Mouse (Mus musculus): ENCODE data around the gene Dnm3.
A peak's percentile ranks its signal among the peaks of the same experiment; 100 is the strongest.

The Dnm3 gene

DNA sequence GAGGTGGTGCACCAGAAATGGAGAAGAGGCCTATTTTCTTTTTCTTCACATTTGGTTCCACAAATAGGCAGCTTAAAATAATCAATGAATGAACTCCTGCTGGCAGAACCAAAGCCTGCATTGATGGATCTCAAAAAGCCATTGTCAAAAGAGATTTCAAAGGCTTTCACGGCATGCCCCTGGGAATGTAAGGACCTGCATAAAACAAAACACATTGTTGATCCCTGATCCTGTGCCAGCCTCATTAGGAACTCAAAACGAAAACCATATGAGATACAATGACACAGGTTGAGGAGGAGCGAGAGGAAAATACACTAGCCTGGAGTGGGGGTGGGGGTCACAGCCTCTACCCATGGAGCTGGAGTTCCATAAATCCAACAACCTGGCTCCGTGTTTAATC lies 153.4 kb downstream of the Dnm3 start:
- DNase-seq (ENCODE audit: low spot score) = no peak

DNA sequence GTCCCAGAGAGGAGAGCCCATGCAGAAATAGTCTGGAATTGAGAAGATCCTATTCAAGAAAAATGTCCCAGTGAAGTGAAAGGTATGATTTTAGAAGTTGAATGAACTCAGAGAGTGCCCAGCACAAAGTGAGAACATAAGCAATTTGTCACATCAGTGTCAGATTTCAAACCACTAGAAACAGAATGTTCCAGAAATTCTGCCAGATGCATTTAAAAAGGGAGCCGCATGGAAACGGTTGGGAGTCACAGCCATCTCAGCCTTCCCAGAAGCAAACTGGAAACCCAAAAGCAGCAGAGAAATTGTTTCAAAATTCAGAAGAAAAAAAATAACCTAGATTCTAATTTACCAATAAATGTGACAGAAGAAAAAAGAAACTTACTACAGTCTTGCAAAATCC lies 154.7 kb downstream of the Dnm3 start:
- no peak for DNase-seq (ENCODE audit: low spot score)

DNA sequence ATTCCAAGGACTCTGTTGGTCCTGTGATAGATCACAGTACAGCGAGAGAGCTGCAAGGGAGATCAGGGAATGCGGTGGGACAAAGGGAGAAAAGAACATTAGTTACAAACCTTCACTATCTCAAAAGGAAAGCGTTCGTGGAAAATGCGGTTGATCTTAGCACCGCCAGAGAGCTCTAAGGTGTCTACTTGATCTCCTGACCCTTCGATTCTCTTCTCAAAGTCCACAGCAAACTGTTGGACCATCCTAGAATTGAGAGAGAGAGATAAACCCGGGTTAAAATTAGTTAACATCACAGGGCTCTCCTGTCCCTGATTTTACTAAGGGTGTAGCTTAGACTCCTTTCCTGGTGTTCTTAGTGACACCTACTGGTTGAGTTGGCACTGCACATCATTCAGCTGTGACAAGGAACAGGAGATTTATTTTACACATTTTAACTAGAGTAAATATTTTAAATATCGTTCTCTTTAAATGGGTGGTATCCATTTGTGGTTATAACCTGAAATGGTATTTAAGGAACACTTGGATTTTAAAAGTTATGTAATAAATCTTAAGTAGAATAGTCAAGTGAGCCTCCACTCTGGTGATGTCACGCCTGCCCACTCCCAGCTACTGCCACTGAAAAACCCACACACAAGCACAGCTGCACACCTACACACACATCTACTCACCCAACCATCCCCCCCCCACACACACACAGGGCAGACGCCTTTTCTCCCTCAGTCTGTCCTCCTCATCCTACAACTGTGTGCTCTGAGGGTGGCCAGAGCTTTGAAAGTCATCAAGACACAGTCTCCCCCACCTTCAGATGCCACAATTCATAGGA lies 164.2 kb downstream of the Dnm3 start:
- no peak for DNase-seq (ENCODE audit: low spot score)

DNA sequence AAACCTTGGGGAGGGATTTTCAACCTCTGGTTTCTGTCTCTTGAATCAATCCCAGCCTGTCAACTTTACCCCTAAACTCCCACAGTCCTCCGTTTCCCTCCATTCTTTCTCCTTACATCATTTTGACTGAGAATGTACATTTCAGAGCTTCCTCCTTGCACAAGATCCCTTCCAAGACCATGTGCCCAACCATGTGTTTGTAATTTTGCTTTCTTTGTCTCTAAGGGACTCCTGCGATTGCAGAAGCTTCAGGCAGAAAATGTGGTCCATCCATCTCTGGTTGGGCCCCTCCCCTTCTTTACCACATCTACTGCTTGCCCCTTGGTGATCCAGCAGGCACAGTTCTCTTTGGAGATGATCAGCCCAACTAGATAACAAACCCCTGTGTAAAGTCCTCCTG lies 165.2 kb downstream of the Dnm3 start:
- DNase-seq (ENCODE audit: low spot score) = no peak

DNA sequence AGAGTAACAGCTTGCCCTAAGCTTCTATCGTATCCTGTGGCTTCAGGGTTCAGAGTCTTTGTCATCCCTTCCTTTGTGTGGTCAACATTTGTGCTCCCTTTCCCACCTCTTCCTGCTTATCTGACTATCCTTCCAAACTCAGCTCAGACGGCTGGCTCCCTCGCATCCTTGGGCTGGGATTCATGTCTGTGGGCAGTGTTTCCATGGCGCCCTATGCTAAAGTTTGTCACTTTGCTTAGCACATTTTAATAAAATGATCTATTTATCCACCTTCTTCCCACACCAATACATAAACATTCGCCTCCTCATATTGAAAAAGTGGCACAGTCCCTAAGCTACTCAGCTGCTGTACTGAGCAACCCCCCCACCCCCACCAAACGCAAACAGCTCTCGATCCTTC lies 165.7 kb downstream of the Dnm3 start:
- no peak for DNase-seq (ENCODE audit: low spot score)

DNA sequence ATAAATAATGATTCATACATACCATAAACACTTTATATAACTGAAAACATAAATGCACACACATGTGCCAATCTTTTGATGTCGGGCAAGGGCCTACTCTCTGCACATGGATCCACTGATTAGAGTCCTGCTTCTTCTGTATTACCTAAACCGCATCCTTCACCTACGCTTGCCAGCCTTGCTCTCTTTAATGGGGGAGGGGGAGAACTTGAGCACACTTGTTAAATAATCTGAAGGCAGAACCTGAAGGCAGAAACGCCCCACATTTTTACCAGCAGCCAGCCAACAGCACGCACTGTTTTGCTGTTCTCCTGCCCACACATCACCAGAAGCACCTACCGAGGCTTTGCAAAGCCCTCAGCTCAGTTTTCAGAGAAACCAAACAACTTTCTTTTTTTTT lies 172.6 kb downstream of the Dnm3 start:
- DNase-seq (ENCODE audit: low spot score) = no peak

DNA sequence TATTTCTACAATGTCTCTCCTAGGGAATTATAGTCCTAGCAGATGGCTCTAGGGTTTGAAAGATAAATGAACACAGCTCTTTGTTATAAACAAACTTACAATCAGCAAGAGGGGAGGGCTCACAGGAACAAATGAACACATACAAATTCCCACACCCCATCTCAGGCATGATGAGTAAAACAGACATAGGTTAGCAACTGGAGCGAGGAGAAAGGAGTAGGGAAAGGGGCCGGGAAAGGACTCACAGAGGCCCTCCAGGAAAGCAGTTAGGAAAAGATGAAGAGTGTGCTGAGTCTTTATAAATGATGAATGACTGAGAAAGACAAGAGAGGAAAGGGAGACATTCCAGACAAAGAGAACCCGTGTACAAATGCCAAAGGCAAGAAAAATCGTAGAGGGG lies 175.4 kb downstream of the Dnm3 start:
- DNase-seq (ENCODE audit: low spot score) = no peak

DNA sequence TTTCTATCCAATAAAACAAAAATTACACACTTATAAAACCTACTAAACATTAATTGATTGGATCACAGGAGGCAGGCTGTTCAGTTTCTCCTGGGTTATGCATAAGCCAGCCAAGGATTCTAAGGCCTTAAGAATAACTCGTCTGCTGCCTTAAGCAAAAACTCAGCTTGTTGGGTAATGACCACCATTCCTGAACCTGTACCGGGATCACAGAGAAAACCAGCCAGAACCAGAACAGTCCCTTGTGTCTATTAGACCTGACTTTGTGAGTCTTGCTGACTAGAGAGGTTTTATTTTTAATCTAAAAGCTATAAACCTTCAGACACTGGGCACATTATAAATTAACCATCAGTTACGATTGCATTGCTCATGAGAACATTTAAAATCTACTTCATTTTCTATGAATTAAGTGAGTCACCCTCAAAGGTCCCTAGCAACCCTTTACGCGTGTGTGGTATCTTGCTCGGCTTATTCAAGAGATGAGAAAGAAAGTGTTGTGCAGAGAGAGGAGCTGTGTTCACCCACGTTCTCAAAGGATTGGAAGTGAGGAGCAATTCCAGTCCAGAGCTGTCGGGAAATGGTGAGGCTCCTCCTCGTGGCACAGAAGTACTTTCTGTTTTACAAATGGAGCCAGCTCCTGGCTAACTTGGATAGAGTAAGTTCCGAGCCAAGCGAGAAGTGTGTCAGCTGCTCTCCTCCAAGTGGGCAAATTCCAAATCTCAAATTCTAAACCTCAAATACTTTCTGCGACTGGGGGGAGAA lies 178.1 kb downstream of the Dnm3 start:
- DNase-seq (ENCODE audit: low spot score) = no peak

DNA sequence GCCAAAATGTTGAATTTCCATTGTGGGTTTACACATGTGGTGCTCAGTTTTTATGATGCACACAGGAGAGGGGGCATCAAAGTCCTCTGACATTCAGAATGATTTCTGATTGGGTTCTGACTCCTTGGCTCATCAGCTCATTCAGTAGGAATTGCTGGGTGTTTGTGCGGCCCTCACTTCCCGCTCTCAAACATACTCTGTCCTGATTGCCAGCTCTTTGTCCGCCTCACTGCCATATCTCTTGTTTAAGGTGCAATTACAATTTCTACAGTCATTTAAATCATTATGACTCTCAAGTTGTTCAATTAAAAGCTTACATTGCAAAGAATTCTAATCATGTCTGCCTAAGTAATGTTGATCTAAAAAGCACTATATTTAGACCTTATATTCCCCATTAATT lies 179.3 kb downstream of the Dnm3 start:
- no peak for DNase-seq (ENCODE audit: low spot score)

DNA sequence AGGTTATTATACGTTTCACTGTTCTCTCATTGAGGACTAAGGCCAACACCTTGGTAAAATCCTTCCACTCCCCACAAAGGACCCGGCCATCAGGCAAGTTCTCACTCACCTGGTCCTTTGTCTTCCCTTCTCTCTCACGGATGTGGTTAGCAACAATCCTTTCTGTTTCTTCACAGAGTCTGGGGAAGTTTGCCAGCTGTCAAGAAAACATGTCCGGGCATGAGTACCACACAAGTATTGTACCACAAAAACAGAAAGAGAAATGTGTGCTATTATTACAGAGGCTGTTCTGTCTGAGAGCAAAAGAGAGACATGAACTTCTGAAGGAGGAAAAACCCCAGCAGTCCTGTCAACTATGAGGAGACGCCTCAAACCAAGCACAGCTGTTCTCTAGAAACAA lies 182.4 kb downstream of the Dnm3 start:
- DNase-seq (ENCODE audit: low spot score) = peak; percentile 61

DNA sequence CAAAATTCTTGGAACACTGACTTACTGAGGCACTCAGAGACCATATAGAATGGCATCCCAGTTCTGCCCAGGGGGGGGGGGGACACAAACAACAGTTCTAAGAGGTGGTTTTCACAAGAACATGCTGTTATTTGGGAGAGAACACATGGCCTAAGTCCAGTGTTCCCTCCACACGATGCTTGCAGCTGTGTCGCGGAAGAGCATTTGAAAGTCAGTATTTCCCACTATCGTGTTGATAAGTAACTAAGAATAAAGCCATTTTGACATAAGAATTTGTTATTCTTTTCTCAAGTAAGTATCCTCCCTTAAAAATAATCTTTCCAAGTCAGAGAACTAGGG lies 183.3 kb downstream of the Dnm3 start:
- no peak for DNase-seq (ENCODE audit: low spot score)

DNA sequence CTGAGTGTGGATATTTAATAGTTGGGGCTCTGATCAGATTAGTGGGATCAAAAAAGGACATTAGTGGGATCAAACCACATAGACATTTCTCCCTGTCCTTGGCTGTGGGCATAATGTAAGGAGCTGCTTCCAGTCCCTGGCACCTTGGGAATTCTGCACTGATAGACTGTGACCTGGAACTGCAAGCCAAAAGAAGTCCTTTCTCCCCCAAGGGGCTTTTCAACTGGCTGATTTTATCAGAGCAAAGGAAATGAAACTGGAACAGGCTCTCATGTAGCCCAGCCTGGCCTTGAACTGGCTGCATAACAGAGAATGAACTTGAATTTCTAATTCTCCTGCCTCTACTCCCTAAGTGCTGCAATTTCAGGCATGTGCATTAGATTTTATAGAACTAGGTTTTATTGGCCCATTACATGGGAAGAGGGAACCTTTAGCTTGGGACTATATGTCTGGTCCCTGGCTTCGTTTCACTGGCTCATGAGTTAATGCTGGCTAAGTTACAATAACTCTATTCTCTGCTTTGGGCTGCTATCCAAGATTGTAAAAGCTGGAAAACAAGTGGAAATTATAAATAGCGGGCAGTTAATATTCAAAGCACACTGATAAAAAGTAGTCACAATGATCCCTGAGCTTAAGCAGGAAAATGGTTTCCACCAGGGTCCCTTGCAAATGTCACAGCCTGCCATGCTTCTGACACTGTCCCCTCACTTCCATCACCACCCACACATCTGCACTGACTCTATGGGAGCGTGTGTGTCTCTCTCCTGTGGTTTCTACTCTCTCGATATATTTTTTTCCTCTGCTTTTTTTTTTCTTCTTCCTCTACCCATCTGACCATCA lies 183.9 kb downstream of the Dnm3 start:
- no peak for DNase-seq (ENCODE audit: low spot score)

DNA sequence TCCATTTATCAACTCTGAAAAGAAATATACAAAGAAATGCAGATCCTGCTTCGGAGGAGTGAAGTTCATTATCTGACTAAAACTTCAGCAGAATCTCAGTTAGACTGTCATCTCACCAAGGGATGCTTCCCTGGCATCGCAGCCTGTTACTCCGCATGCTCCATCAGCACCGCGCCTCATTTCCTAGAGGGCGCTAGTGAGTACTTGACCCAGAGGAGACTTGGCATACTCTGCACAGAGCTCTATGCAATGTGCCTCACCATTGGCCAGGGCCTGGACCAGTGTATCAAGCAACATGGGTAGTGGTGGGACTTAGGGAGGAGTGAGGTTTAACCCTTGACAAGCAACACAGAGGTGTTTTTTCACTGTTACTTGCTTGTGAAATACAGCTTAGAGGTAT lies 190.9 kb downstream of the Dnm3 start:
- peak; percentile 7 for DNase-seq (ENCODE audit: low spot score)

DNA sequence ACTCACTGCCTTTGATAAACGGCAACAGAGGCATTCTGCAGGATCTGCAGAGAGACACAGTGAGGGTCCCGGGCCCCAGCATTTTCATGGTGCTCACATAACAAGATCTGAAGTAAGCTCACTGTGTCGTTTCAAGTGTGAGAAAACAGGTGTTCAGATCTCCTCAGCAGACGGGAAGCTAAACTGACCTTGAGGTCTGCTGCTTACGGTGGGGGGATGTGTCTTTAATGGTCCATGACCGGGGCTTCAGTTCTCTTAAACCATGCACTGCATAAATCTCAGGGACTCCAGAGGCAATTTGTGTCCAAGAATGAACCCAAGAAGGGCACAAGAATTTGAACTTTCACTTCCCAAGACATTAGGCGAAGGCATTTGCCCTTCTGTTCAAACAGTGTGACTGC lies 195.9 kb downstream of the Dnm3 start:
- no peak for DNase-seq (ENCODE audit: low spot score)

DNA sequence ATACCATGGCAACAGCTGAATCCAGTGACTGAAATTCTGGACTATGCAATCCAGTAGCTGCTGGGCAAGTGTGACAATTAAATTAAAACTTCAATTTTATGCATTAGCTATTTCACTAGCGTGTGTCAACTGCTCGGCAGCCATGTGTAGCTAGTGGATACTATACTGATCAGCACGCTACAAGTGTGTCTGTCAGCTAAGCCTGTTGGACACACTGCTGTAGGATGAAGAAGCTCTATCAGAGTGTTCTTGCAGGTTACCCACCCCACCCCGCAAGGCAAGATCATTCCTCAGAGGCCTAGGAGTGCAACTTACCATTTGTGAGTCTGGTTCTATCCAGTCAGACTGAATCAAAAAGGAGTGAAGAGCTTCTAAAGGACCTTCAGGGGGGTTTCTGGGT lies 197.8 kb downstream of the Dnm3 start:
- no peak for DNase-seq (ENCODE audit: low spot score)

DNA sequence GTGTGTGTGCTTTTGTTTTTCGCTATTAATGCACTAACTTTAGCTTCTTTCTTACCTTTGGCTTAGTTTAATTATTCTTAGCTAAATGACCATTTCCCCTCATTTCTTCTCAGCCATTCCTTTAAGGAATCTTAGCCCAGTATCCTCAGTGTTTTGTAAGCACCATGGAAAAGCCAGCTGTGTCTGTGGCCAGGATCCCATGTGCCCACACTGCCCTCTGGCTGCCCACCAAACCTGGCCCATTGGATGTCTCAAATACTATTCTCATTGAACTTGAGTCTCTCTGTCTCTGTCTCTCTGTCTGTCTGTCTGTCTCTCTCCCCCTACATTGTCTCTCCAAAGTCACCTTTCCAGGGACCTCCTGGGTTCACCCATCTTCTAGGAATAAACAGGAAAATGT lies 201.8 kb downstream of the Dnm3 start:
- DNase-seq (ENCODE audit: low spot score) = no peak

DNA sequence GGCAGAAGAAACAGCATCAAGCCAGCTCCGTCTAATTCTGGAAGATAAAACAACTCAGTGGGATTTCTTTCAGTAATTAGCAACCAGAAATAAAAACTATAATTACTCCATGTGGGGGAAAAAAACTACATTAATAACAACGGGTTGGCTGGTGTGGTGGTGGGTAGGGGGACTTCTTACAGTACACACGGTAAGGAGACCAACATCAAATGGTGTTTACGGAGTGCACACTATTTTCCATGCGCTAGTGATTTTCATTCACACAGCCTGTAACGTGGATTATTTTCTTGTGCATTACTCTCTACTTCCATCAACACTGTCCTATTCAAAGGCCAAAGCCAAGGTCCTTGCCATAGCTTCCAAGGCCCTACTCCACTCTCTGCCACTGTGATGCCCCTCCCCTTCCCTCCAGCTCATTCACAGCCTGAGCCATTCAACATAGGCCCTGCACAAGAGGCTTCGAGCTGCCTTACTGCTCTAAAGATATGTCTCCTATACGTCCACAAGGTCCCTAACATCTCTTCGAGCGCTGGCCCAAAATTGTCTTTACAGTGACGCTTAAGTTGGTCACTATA lies 203.1 kb downstream of the Dnm3 start:
- DNase-seq (ENCODE audit: low spot score) = no peak

DNA sequence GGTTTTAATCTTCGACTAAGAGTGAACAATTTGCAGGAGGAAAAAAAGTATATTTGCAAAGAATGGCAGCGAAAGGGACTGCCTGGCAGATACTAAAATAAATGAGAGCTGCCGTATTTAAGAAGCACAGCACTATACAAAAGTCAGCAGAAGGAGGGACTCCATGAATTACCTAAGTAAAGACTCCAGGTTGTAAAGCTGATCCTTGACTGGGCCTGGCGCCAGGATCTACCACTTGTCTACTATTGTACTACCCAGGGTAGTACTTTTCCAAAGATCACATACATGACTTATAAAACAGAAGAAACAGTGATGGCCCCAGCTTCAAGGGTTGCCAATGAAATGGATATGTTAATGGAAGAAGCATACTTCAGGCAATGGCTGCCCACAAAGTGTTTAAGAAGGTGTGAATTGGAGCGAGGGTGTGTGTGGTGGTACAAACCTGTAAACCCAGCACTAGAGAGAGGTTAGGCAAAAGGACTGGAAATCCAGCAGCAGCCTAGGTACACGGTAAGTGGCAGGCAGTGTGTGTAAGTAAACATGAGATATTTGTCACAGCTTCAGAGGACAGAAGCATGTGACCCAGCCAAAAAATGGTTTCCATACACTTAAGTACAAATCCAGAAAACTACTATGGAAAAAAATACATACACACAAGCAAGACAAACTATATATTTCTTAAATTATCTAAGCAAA lies 220.8 kb downstream of the Dnm3 start:
- no peak for DNase-seq (ENCODE audit: low spot score)

DNA sequence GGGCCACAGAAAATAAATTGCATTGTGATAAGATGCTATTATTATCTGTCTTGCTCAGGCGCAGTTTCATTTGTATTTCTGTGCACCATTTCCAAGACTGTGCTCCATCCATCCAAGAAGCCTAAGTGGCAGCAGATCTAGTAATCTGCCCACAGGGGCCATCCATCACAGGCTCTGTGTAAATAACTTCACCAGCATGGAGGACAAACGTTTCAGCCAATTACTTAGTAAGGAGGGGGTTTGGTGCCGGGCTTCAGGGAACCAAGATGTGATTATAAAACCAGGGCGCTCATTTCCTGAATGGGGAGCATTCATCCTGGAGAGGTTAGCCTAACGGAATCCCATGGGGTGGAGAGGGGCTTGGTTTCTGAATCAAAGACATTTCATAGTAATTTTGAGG lies 222.9 kb downstream of the Dnm3 start:
- DNase-seq (ENCODE audit: low spot score) = no peak

DNA sequence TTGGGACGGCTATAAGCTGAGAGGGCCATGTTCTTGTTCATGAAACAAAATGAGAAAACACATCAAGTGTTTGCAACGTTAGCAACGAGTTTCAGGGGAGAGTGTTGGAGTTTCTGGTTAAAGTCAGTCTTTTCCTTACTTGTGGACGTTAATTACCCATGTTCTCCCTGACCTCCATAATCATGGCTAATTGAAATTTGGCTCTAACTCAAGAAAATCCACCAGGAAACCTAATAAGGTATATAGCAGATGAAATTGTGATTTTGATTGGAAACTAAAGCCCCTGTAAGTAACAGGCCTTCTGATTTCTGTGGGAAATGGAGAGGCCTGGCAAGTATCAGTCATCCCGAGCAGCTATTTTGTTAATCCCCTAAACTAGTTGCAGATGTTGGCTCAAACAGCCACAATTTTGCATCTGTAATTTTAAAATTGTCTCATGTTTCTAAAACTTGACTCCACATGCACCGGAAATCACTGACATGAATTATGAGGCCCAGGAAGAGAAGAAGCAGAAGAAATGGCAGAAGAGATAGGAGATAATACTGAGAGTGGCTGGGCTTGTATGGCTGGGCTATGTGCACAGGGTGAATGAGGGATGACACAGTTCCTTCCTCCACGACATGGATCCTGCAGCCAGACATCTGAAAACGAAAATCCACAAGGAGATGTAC lies 223.7 kb downstream of the Dnm3 start:
- no peak for DNase-seq (ENCODE audit: low spot score)

DNA sequence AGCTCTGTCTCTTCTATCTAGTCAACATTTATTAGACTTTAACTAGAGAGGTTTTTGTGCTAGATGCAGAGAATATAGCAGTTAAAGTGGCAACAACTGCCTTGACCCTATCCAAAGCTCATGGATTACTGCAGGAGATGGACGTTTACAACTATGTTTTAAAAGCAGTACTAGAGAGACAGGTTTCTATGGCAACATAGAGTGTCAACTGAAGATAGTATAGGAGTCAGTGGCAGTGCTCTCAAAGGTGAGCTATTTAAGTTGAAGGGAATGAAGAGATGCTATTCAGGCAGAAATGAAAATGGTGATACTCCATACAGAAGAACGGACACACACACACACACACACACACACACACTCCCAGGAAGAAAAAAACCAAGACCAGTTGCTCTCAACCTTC lies 225.0 kb downstream of the Dnm3 start:
- DNase-seq (ENCODE audit: low spot score) = no peak
